Mouse (Mus musculus): ENCODE data around the gene Ptprq. TPM values are rescaled to one million over a fixed set of nuclear protein-coding genes. Genes with fewer than 3 reads are reported as not detected.

Ptprq gene
- polyA plus RNA-seq, 1 experiment from 2014 or later: 0.07 TPM

- Histone ChIP-seq H3K4me3 (ENCODE audit: low read depth, low read length) (no peak within 1 kb of the TSS), H3K27me3 (ENCODE audit: control insufficient read depth, insufficient read depth, low read length) (no peaks in the 10 kb centered on the region), H3K9me3 (replicated peaks; ENCODE audit: control insufficient read depth, low read length) (no peaks in the 10 kb centered on the region), H3K36me3 (replicated peaks; ENCODE audit: control insufficient read depth, insufficient read depth, low read depth, low read length) (no peaks in the 10 kb centered on the region), H3K27ac (replicated peaks; ENCODE audit: low read depth, low read length) (no peak within 1 kb of the TSS), H3K4me2 (ENCODE audit: low read depth, low read length) (no peak within 1 kb of the TSS), H3K4me1 (ENCODE audit: control insufficient read depth, insufficient read depth, low read length) (no peaks in the 10 kb centered on the region), H3K9ac (replicated peaks; ENCODE audit: low read length) (no peak within 1 kb of the TSS)
- DNase-seq (ENCODE audit: low spot score): no peak
- ATAC-seq (replicated peaks; ENCODE audit: insufficient number of reproducible peaks, low FRiP score, low TSS enrichment, low read depth): 0 out of 2 replicates have a peak, but pooled peaks have one; percentile 42
- 61% methylated on average over 8 of the region's 8 CpGs for WGBS
Observed at GRCm38 (mm10) chr10:107485870-107486269, 234.0 kb downstream of the Ptprq start, which contains the start of gene Myf5. Gene Myf5, minus strand, starts transcription at chr10:107486134.

- Histone ChIP-seq H3K4me1 (ENCODE audit: control insufficient read depth, insufficient read depth, low read length) (no peaks in the 10 kb centered on the region), H3K36me3 (replicated peaks; ENCODE audit: control insufficient read depth, insufficient read depth, low read depth, low read length) (no peaks in the 10 kb centered on the region), H3K9me3 (replicated peaks; ENCODE audit: control insufficient read depth, low read length) (no peaks in the 10 kb centered on the region), H3K4me3 (ENCODE audit: low read depth, low read length) (no peak overlapping the region), H3K27ac (replicated peaks; ENCODE audit: low read depth, low read length) (no peak overlapping the region), H3K9ac (replicated peaks; ENCODE audit: low read length) (no peak overlapping the region; the same call in 1 of the 2 replicates), H3K4me2 (ENCODE audit: low read depth, low read length) (peak overlapping the region; percentile 16), H3K27me3 (ENCODE audit: control insufficient read depth, insufficient read depth, low read length) (no peaks in the 10 kb centered on the region)
- DNase-seq (ENCODE audit: low spot score) (no peak), ATAC-seq (replicated peaks; ENCODE audit: insufficient number of reproducible peaks, low FRiP score, low TSS enrichment, low read depth) (no peak)
- WGBS: 27% methylated on average over 10 of the region's 10 CpGs
Observed at GRCm38 (mm10) chr10:107484050-107484449, 235.8 kb downstream of the Ptprq start.

- WGBS: 52% methylated on average over 2 of the region's 2 CpGs
- Histone ChIP-seq H3K27ac (replicated peaks; ENCODE audit: low read depth, low read length) (no peak overlapping the region), H3K9me3 (replicated peaks; ENCODE audit: control insufficient read depth, low read length) (no peaks in the 10 kb centered on the region), H3K4me3 (ENCODE audit: low read depth, low read length) (no peak overlapping the region), H3K4me1 (ENCODE audit: control insufficient read depth, insufficient read depth, low read length) (no peaks in the 10 kb centered on the region), H3K4me2 (ENCODE audit: low read depth, low read length) (no peak overlapping the region), H3K9ac (replicated peaks; ENCODE audit: low read length) (no peak overlapping the region), H3K36me3 (replicated peaks; ENCODE audit: control insufficient read depth, insufficient read depth, low read depth, low read length) (no peaks in the 10 kb centered on the region), H3K27me3 (ENCODE audit: control insufficient read depth, insufficient read depth, low read length) (no peaks in the 10 kb centered on the region)
- ATAC-seq (replicated peaks; ENCODE audit: insufficient number of reproducible peaks, low FRiP score, low TSS enrichment, low read depth): no peak
- DNase-seq (ENCODE audit: low spot score): no peak
Observed at GRCm38 (mm10) chr10:107473497-107473896, 246.4 kb downstream of the Ptprq start.

GRCm38 (mm10) chr10:107471712-107472111 lies 248.1 kb downstream of the Ptprq start:
- ATAC-seq (replicated peaks; ENCODE audit: insufficient number of reproducible peaks, low FRiP score, low TSS enrichment, low read depth): no peak
- Histone ChIP-seq H3K4me1 (ENCODE audit: control insufficient read depth, insufficient read depth, low read length) (no peaks in the 10 kb centered on the region), H3K4me3 (ENCODE audit: low read depth, low read length) (no peak overlapping the region), H3K4me2 (ENCODE audit: low read depth, low read length) (no peak overlapping the region), H3K27me3 (ENCODE audit: control insufficient read depth, insufficient read depth, low read length) (no peaks in the 10 kb centered on the region), H3K9ac (replicated peaks; ENCODE audit: low read length) (no peak overlapping the region), H3K36me3 (replicated peaks; ENCODE audit: control insufficient read depth, insufficient read depth, low read depth, low read length) (no peaks in the 10 kb centered on the region), H3K9me3 (replicated peaks; ENCODE audit: control insufficient read depth, low read length) (no peaks in the 10 kb centered on the region), H3K27ac (replicated peaks; ENCODE audit: low read depth, low read length) (no peak overlapping the region)
- WGBS: 89% methylated on average over 5 of the region's 5 CpGs
- no peak for DNase-seq (ENCODE audit: low spot score)

GRCm38 (mm10) chr10:107467819-107468218 lies 252.0 kb downstream of the Ptprq start:
- Histone ChIP-seq H3K27ac (replicated peaks; ENCODE audit: low read depth, low read length) (no peak overlapping the region), H3K4me3 (ENCODE audit: low read depth, low read length) (no peak overlapping the region), H3K4me2 (ENCODE audit: low read depth, low read length) (no peak overlapping the region), H3K9me3 (replicated peaks; ENCODE audit: control insufficient read depth, low read length) (no peaks in the 10 kb centered on the region), H3K36me3 (replicated peaks; ENCODE audit: control insufficient read depth, insufficient read depth, low read depth, low read length) (no peaks in the 10 kb centered on the region), H3K9ac (replicated peaks; ENCODE audit: low read length) (no peak overlapping the region), H3K4me1 (ENCODE audit: control insufficient read depth, insufficient read depth, low read length) (no peaks in the 10 kb centered on the region), H3K27me3 (ENCODE audit: control insufficient read depth, insufficient read depth, low read length) (no peaks in the 10 kb centered on the region)
- WGBS: 78% methylated on average over 7 of the region's 7 CpGs
- ATAC-seq (replicated peaks; ENCODE audit: insufficient number of reproducible peaks, low FRiP score, low TSS enrichment, low read depth) (no peak), DNase-seq (ENCODE audit: low spot score) (no peak)

Small RNA genes lying within 50 kb of the gene (microRNA-seq; reads per million reads assigned to microRNA genes)
- not detected for gene Gm44403 (ENCODE audit: borderline number of aligned reads)

Other genes with a start within 250 kb of the Ptprq start
- 7.3 and 10.5 TPM in 2 replicates for gene Myf5, start 233.9 kb downstream of the Ptprq start, polyA plus RNA-seq (2014; fragmentation: Nextera tagmentation; extraction: Ambion mirVana)
- gene Myf6, start 225.3 kb downstream of the Ptprq start, polyA plus RNA-seq (2014; fragmentation: Nextera tagmentation; extraction: Ambion mirVana): 0.17 TPM in 2 replicates
- gene Otogl, start 192.1 kb upstream of the Ptprq start, polyA plus RNA-seq (2014; fragmentation: Nextera tagmentation; extraction: Ambion mirVana): 0.06 and 0.21 TPM in 2 replicates

All from embryonic facial prominence, embryonic 11.5 days (tissue).